Mouse (Mus musculus): ENCODE measurements around the gene Tmem206. TPM values are rescaled to one million over a fixed set of nuclear protein-coding genes. Genes with fewer than 3 reads are reported as not detected.

Tmem206 gene
- total and polyA plus RNA-seq, 3 experiments = 3.7 to 22.6 (median 9.2) TPM

DNA sequence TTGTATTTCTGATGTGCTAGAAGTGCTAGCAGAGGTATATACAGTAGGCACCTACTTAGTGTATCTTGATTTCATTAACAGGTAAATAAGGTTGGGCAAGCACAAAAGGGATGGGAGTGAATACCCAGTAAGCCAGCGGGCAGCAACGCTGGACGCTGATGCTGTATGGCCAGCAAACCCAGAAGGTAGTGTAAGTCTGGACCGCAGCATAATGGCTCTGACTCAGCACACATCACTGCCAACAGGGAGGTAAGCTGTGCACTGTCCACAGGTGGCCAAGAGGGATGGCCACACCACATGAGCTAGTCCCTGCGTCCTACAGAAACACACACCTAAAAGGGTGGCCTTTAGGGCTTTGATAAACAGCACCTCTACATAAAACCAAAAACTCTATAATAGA, 24.6 kb downstream of the Tmem206 start:
- Histone ChIP-seq H3K36me3 (replicated peaks) (peaks cover 88% of the 10 kb centered on the region), H3K27me3 (ENCODE audit: insufficient read depth, low read length) (no peaks in the 10 kb centered on the region), H3K9me3 (replicated peaks) (peaks cover 3% of the 10 kb centered on the region), H3K4me1 (ENCODE audit: insufficient read depth, low read depth, low read length) (no peaks in the 10 kb centered on the region; the same call in 1 of the 2 replicates), H3K4me3 (ENCODE audit: low read depth, low read length) (no peak overlapping the region)
- DNase-seq (ENCODE audit: low spot score) (no peak), ATAC-seq (ENCODE audit: extremely low read depth, insufficient number of reproducible peaks, low FRiP score, poor library complexity, severe bottlenecking) (no peak)
- TF ChIP-seq TAL1 (conservative IDR thresholded peaks at IDR 0.05; ENCODE audit: low read depth, low read length) (no peak), GATA1 (IDR thresholded peaks at IDR 0.05; ENCODE audit: borderline replicate concordance, low read length) (no peak), CTCF (IDR thresholded peaks at IDR 0.05; ENCODE audit: low read depth, low read length) (no peak), GATA2 (IDR thresholded peaks at IDR 0.05; ENCODE audit: borderline replicate concordance, low read depth, low read length) (no peak), POLR2AphosphoS5 (IDR thresholded peaks at IDR 0.05; ENCODE audit: insufficient replicate concordance, low read depth, low read length) (no peak)

DNA sequence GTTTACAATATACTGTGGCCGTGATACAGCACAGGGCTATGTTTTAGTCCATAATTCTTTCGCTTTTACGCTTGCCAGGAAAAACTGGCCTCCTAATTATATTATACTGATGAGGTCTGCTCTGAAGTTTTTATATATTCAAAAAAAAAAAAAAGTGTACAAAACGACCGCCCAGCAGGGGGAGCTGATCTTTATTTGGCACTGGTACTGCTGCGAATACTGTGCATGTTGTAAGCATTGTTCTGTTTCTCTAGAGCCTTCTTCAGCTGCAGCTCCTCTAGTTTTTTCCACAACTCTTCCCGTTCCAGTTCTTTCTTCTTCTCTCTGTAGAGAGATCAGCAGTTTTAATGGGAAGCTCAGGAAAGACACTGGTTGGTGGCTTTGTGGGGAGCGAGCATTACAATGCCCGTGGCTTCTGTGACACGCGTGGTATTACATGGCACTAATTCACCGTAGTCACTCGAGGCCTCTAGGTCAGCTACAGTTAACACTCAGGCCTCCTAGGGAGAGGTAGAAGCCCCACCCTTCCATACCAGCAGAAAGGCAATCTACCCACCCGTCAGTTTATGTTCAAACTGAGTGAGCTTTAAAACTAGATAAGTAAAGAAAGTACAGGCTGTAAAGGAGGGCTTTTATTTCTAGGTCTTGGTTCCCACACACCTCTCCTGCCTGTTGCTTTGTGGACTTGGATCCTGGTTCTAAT, 27.2 kb downstream of the Tmem206 start:
- ATAC-seq (ENCODE audit: extremely low read depth, insufficient number of reproducible peaks, low FRiP score, poor library complexity, severe bottlenecking) (no peak), DNase-seq (ENCODE audit: low spot score) (no peak)
- peaks cover 88% of the 10 kb centered on the region for H3K36me3 ChIP-seq (replicated peaks)
- TF ChIP-seq POLR2AphosphoS5 (IDR thresholded peaks at IDR 0.05; ENCODE audit: insufficient replicate concordance, low read depth, low read length) (no peak), TAL1 (conservative IDR thresholded peaks at IDR 0.05; ENCODE audit: low read depth, low read length) (no peak), CTCF (IDR thresholded peaks at IDR 0.05; ENCODE audit: low read depth, low read length) (no peak), GATA1 (IDR thresholded peaks at IDR 0.05; ENCODE audit: borderline replicate concordance, low read length) (no peak), GATA2 (IDR thresholded peaks at IDR 0.05; ENCODE audit: borderline replicate concordance, low read depth, low read length) (no peak)
- no peak overlapping the region for H3K4me3 ChIP-seq (ENCODE audit: low read depth, low read length)
- peaks cover 3% of the 10 kb centered on the region for H3K9me3 ChIP-seq (replicated peaks)
- H3K27me3 ChIP-seq (ENCODE audit: insufficient read depth, low read length) = no peaks in the 10 kb centered on the region
- H3K4me1 ChIP-seq (ENCODE audit: insufficient read depth, low read depth, low read length) = no peaks in the 10 kb centered on the region; the same call in 1 of the 2 replicates

DNA sequence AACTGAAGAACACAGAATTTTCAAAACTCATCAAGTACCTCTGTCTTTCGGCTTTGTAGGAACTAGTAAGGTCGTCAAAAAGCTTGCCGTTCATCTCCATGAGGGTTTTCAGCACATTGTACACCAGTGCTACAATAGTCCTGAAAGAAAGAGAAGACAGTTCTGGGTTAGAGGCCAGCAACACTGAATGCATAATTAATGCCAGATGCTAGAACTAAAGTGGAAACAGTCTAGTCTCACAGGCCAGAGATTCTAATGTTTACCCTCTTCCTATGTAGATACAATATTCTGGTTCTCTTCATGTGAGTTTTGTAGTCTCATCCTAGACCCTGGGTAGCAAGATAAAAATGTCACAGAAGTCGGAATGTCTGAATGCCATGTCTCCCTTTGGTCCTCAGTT, 28.1 kb downstream of the Tmem206 start:
- no peak for DNase-seq (ENCODE audit: low spot score)
- Histone ChIP-seq H3K9me3 (replicated peaks) (peaks cover 3% of the 10 kb centered on the region), H3K36me3 (replicated peaks) (peaks cover 90% of the 10 kb centered on the region), H3K4me3 (ENCODE audit: low read depth, low read length) (no peak overlapping the region), H3K27me3 (ENCODE audit: insufficient read depth, low read length) (no peaks in the 10 kb centered on the region), H3K4me1 (ENCODE audit: insufficient read depth, low read depth, low read length) (no peaks in the 10 kb centered on the region; the same call in 1 of the 2 replicates)
- TF ChIP-seq TAL1 (conservative IDR thresholded peaks at IDR 0.05; ENCODE audit: low read depth, low read length) (no peak), GATA1 (IDR thresholded peaks at IDR 0.05; ENCODE audit: borderline replicate concordance, low read length) (no peak), POLR2AphosphoS5 (IDR thresholded peaks at IDR 0.05; ENCODE audit: insufficient replicate concordance, low read depth, low read length) (no peak), GATA2 (IDR thresholded peaks at IDR 0.05; ENCODE audit: borderline replicate concordance, low read depth, low read length) (no peak), CTCF (IDR thresholded peaks at IDR 0.05; ENCODE audit: low read depth, low read length) (no peak)
- no peak for ATAC-seq (ENCODE audit: extremely low read depth, insufficient number of reproducible peaks, low FRiP score, poor library complexity, severe bottlenecking)

DNA sequence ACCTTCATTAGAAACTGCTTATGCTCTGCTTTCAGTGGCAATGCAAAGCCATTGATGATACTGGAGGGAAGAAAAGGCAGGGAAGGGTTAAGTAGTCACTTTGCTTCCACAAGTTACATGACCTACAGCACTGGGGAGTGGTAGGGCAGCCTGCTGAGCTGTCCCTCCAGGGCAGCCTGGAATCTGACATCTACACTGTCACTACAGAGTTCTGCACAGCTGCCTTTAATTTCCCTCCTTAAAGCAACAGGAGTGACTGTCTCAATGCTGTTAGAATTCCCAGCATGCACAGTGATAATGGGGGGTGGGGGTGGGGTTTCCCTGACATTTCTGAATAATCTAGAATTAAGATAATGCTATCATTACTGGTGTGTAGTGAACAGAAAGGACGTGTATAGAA, 31.2 kb downstream of the Tmem206 start:
- DNase-seq (ENCODE audit: low spot score) (no peak), ATAC-seq (ENCODE audit: extremely low read depth, insufficient number of reproducible peaks, low FRiP score, poor library complexity, severe bottlenecking) (no peak)
- H3K4me3 ChIP-seq (ENCODE audit: low read depth, low read length) = no peak overlapping the region
- no peaks in the 10 kb centered on the region for H3K27me3 ChIP-seq (ENCODE audit: insufficient read depth, low read length)
- no peak for TF ChIP-seq GATA1 (IDR thresholded peaks at IDR 0.05; ENCODE audit: borderline replicate concordance, low read length)
- TF ChIP-seq POLR2AphosphoS5 (IDR thresholded peaks at IDR 0.05; ENCODE audit: insufficient replicate concordance, low read depth, low read length) = no peak
- TF ChIP-seq TAL1 (conservative IDR thresholded peaks at IDR 0.05; ENCODE audit: low read depth, low read length) = no peak
- TF ChIP-seq GATA2 (IDR thresholded peaks at IDR 0.05; ENCODE audit: borderline replicate concordance, low read depth, low read length) = no peak
- no peak for TF ChIP-seq CTCF (IDR thresholded peaks at IDR 0.05; ENCODE audit: low read depth, low read length)
- peaks cover 4% of the 10 kb centered on the region; the same call in 1 of the 2 replicates for H3K4me1 ChIP-seq (ENCODE audit: insufficient read depth, low read depth, low read length)
- H3K36me3 ChIP-seq (replicated peaks) = peaks cover 91% of the 10 kb centered on the region
- H3K9me3 ChIP-seq (replicated peaks) = peaks cover 3% of the 10 kb centered on the region

DNA sequence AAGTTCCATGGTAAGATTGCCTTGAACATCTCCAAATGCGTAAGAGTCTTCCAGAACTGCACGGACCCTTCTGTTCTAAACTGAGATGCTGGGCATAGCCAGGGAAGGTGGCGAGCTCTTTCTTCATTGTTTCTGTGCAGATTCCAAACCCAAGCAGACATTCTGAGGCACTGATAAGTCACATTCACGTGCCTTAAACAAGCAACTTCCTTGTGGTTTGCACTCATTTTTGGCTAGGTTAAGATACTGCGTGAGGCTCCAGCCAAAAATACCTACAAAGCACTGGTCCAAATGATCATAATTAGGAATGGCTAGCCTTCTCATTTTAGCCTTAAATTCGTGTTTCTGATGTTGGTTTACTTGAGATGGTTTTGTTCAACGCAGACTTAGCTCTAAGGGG, 33.8 kb downstream of the Tmem206 start:
- peaks cover 91% of the 10 kb centered on the region for H3K36me3 ChIP-seq (replicated peaks)
- H3K4me3 ChIP-seq (ENCODE audit: low read depth, low read length) = no peak overlapping the region
- no peaks in the 10 kb centered on the region for H3K9me3 ChIP-seq (replicated peaks)
- no peaks in the 10 kb centered on the region for H3K27me3 ChIP-seq (ENCODE audit: insufficient read depth, low read length)
- peaks cover 20% of the 10 kb centered on the region for H3K4me1 ChIP-seq (ENCODE audit: insufficient read depth, low read depth, low read length)
- no peak for TF ChIP-seq TAL1 (conservative IDR thresholded peaks at IDR 0.05; ENCODE audit: low read depth, low read length)
- TF ChIP-seq GATA1 (IDR thresholded peaks at IDR 0.05; ENCODE audit: borderline replicate concordance, low read length) = no peak
- TF ChIP-seq GATA2 (IDR thresholded peaks at IDR 0.05; ENCODE audit: borderline replicate concordance, low read depth, low read length) = no peak
- ATAC-seq (ENCODE audit: extremely low read depth, insufficient number of reproducible peaks, low FRiP score, poor library complexity, severe bottlenecking) = no peak
- DNase-seq (ENCODE audit: low spot score) = no peak

DNA sequence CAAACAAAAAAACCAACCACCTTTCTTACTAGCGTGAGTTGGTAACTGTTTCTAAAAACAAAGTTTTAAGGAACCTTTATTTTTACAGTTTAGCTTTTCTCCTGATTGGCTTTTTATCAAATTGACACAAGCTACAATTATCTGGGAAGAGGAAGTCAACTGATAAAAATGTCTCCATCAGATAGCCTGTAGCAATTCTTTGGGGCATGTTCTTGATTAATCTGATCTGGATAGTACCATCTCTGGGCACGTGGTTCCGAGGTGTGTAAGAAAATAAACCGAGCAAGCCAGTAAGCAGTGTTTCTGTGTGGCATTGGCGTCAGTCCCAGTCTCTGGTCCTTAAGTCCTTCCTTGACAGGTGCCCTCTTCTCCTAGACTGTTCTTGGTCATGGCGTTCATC, 36.7 kb downstream of the Tmem206 start:
- ATAC-seq (ENCODE audit: extremely low read depth, insufficient number of reproducible peaks, low FRiP score, poor library complexity, severe bottlenecking) (peak; percentile 16; the same call in 1 of the 2 replicates), DNase-seq (ENCODE audit: low spot score) (no peak)
- no peak for TF ChIP-seq GATA1 (IDR thresholded peaks at IDR 0.05; ENCODE audit: borderline replicate concordance, low read length)
- no peak for TF ChIP-seq CTCF (IDR thresholded peaks at IDR 0.05; ENCODE audit: low read depth, low read length)
- Histone ChIP-seq H3K9me3 (replicated peaks) (no peaks in the 10 kb centered on the region), H3K27me3 (ENCODE audit: insufficient read depth, low read length) (no peaks in the 10 kb centered on the region), H3K4me1 (ENCODE audit: insufficient read depth, low read depth, low read length) (peaks cover 20% of the 10 kb centered on the region), H3K4me3 (ENCODE audit: low read depth, low read length) (no peak overlapping the region), H3K36me3 (replicated peaks) (peaks cover 89% of the 10 kb centered on the region)
